Mouse (Mus musculus) hindbrain, embryonic 14.5 days (tissue): ENCODE measurements around the gene Tmem169. TPM values are rescaled to one million over a fixed set of nuclear protein-coding genes. Genes with fewer than 3 reads are reported as not detected.
"Not testable (repeated sequence)": the region's sequence is repeated elsewhere in the genome, so short reads cannot be mapped to it uniquely, and the experiment has no call there.

ENCODE experiments used
- ATAC-seq: fragments of 200-750 bp; cut with Nextera tagmentation; 2 replicates; pipeline ENCODE4 v1.8.0; 2017; ENCODE audit warnings: moderate number of reproducible peaks, mild to moderate bottlenecking, moderate TSS enrichment, moderate library complexity; ENCODE audit not compliant: low FRiP score
- DNase-seq: peaks from one replicate; pipeline ENCODE4 v3.0.0-alpha.2; 2015; ENCODE audit warnings: low spot score
- H3K27ac ChIP-seq: fragments of 300-500 bp; sonication (generic); 2 replicates; pipeline ENCODE4 v1.5.1; 2014; ENCODE audit warnings: mild to moderate bottlenecking, moderate library complexity
- H3K27me3 ChIP-seq: fragments of 300-500 bp; sonication (generic); 2 replicates; pipeline ENCODE4 v1.6.1; 2014; ENCODE audit warnings: mild to moderate bottlenecking, low read length, mixed read lengths; ENCODE audit not compliant: control insufficient read depth, insufficient read depth
- H3K36me3 ChIP-seq: fragments of 300-500 bp; sonication (generic); replicated peaks from 2 replicates; pipeline ENCODE4 v1.6.1; 2014; ENCODE audit not compliant: control insufficient read depth, insufficient read depth
- H3K4me1 ChIP-seq: fragments of 300-500 bp; sonication (generic); replicated peaks from 2 replicates; pipeline ENCODE4 v1.6.1; 2014; ENCODE audit warnings: antibody characterized with exemption, low read length, mixed read lengths; ENCODE audit not compliant: control insufficient read depth, insufficient read depth
- H3K4me2 ChIP-seq: fragments of 300-500 bp; sonication (generic); replicated peaks from 2 replicates; pipeline ENCODE4 v1.6.1; 2014; ENCODE audit warnings: mild to moderate bottlenecking, moderate library complexity
- H3K4me3 ChIP-seq: fragments of 300-500 bp; sonication (generic); replicated peaks from 2 replicates; pipeline ENCODE4 v1.5.1; 2014; ENCODE audit warnings: mild to moderate bottlenecking, low read length
- H3K9ac ChIP-seq: fragments of 300-500 bp; sonication (generic); 2 replicates; pipeline ENCODE4 v1.6.1; 2014
- H3K9me3 ChIP-seq: fragments of 300-500 bp; sonication (generic); 2 replicates; pipeline ENCODE4 v1.6.1; 2016; ENCODE audit warnings: low read length; ENCODE audit not compliant: control insufficient read depth
- WGBS: fragments of 180-500 bp; shearing (Covaris S2); extraction: QIAGEN DNeasy Blood & Tissue Kit; methylation state at CpG from one replicate; pipeline ENCODE4 v1.1.7; 2014; 5-methylcytosine and 5-hydroxymethylcytosine counted together
- polyA plus RNA-seq: library from polyadenylated mRNA; unstranded; fragments of >200 nt; fragmentation: Nextera tagmentation; extraction: Ambion mirVana; gene quantifications from 2 replicates; pipeline ENCODE4 v1.2.1, GENCODE M21; 2014

The Tmem169 gene
- polyA plus RNA-seq, 1 experiment from 2014 or later: 39.8 TPM

DNA sequence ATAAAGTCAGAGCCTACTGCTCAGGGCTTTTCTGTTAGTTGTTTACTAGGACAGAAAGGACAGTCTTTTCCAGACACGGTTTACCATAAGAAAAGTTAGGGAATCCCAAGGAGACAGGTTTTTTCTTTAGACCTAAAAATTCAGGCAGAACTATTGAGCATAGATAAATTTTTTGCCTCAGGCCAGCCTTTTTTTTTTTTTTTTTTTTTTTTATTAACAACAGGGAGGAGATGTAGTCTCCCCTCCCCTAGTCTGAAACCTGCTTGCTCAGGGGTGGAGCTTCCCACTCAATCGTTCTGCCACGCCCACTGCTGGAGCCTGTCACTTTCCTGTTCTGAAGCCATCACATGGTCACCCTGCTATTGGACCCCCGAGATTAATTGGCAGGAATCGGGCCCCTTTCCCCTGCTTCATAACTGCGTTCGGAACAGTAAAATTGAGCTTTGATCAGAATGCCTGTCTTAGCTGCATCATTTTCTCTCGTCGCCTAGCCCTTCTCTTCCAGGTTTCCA, 35.9 kb upstream of the Tmem169 start:
- not testable (repeated sequence) for H3K9me3 ChIP-seq, ATAC-seq, H3K27me3 ChIP-seq, H3K27ac ChIP-seq, H3K4me1 ChIP-seq, H3K4me3 ChIP-seq, H3K4me2 ChIP-seq, H3K9ac ChIP-seq, DNase-seq, H3K36me3 ChIP-seq
- WGBS: 48% methylated on average over 9 of the region's 9 CpGs

DNA sequence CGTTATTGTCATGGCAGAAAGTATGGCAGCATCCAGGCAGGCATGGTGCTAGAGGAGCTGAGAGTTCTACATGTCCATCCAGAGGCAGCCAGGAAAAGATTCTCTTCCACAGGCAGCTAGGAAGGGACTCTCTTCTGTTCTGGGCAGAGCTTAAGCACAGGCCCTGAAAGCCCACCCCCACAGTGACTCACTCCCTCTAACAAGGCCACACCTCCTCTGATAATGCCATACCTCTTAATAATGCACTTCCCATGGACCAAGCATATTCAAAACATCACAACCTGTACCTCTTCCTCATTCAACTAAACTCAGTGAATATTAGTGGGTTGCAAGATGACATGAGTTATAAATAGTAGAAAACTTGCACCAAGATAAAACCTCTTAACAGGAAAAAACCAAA, 32.4 kb upstream of the Tmem169 start:
- Histone ChIP-seq H3K9me3 (no peaks in the 10 kb centered on the region), H3K4me2 (no peak overlapping the region), H3K9ac (no peak overlapping the region), H3K4me3 (no peak overlapping the region), H3K27me3 (no peaks in the 10 kb centered on the region), H3K36me3 (no peaks in the 10 kb centered on the region), H3K4me1 (peaks cover 18% of the 10 kb centered on the region), H3K27ac (no peak overlapping the region)
- no peak for DNase-seq
- ATAC-seq: no peak
- 77% methylated on average over 1 of the region's 1 CpGs for WGBS

DNA sequence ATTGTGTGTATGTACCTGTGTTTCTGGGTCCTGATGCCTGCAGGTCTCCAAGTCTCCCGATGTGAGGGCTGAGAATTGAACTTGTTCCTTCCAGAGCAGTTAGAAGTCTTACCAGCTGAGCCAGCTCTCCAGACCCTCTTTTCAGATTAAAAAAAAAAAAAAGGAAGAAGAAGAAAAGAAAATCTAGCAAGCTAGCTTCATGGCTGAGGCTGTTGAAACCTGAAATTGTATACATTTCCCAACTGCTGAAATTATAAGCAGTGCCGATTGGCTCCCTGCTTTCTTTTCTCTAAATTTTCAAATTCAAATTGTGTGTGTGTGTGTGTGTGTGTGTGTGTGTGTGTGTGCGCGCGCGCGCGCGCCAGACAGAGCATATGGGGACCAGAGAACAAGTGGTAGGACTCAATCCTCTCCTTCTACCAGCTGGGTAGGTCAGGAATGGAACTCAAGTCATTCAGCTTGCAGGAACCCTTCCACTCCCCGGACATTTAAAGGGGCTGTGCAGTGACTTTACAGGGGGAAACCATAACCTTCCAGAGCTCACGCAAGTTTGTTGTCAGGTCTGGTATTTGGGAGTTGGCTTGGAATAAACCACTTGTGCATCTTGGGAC, 30.2 kb upstream of the Tmem169 start:
- Histone ChIP-seq H3K4me3 (peak overlapping the region; percentile 39), H3K9me3 (no peaks in the 10 kb centered on the region), H3K4me2 (peak overlapping the region; percentile 64), H3K27ac (peak overlapping the region; percentile 92; the same call in 1 of the 2 replicates), H3K9ac (peak overlapping the region; percentile 67; the same call in 1 of the 2 replicates), H3K27me3 (no peaks in the 10 kb centered on the region), H3K4me1 (peaks cover 21% of the 10 kb centered on the region), H3K36me3 (no peaks in the 10 kb centered on the region)
- ATAC-seq: 0 out of 2 replicates have a peak, but pooled peaks have one; percentile 18
- DNase-seq: no peak
- 42% methylated on average over 11 of the region's 11 CpGs for WGBS

DNA sequence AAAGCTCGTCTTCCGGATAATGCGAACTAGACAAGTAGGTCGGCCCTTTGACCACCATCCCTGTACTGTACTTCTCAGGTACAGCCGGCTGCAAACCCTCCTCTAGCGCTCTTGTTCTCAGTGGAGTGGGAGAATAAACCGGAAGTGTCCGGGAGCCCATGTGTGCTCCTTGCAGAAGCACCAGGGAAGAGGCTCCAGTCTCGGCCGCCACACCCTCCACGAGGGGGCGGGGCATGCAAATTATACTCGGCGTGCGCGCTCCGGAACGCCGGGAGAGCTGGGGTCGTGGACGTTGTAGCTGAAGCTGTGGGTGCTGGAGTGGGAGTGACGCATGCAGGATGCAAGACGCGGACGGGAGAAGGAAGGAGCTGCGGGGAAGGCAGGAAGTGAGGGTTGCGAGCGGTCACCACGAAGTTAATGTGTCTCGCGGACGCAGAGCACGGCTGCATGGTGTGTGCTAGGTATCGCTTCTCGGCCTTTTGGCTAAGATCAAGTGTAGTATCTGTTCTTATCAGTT, 29.6 kb upstream of the Tmem169 start:
- peak overlapping the region; percentile 64 for H3K4me2 ChIP-seq
- WGBS: 1% methylated on average over 35 of the region's 35 CpGs
- no peaks in the 10 kb centered on the region for H3K27me3 ChIP-seq
- ATAC-seq (peak; percentile 93), DNase-seq (peak; percentile 91)
- H3K9me3 ChIP-seq: no peaks in the 10 kb centered on the region
- no peaks in the 10 kb centered on the region for H3K36me3 ChIP-seq
- H3K4me3 ChIP-seq: peak overlapping the region; percentile 39
- peak overlapping the region; percentile 92 for H3K27ac ChIP-seq
- H3K9ac ChIP-seq: peak overlapping the region; percentile 67
- peaks cover 21% of the 10 kb centered on the region for H3K4me1 ChIP-seq

DNA sequence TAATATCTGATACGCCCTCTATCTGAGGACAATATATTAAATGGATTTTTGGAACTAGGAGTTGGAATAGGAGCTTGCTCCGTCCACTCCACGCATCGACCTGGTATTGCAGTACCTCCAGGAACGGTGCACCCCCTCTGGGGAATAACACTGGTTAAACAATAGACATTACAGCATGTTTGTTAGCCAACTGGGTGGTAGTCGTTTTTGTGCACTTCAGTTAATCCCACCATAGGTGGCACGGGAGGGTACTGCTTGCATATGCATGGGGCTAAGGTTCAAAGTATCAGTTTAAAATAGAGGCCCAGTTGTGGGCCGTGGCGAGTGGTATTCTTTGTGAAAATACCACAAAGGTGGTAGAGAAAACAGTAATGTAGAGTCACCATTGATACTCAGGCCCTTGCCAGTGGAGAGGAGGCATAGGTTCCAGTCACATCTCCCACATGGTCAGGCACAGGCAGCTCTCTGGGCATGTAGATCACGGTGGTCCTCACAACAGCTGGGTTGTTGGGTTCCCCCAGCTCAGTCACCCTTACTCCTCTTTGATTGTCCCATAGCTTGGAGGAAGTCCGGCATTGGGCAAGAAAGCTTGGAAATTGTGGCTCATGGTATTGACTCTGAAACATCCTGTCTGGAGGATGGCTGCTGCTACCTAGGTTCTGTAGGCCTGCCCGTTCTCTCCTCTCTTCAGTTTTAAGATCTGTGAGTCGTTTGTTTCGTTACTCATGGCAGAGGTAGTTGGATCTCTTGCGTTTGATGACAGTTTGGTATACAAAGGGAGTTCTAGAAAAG, 28.9 kb upstream of the Tmem169 start:
- H3K4me3 ChIP-seq: peak overlapping the region; percentile 39
- ATAC-seq (peak; percentile 76), DNase-seq (peak; percentile 73)
- 5% methylated on average over 15 of the region's 15 CpGs for WGBS
- peak overlapping the region; percentile 92 for H3K27ac ChIP-seq
- peak overlapping the region; percentile 67 for H3K9ac ChIP-seq
- H3K4me2 ChIP-seq: peak overlapping the region; percentile 64
- H3K36me3 ChIP-seq: no peaks in the 10 kb centered on the region
- H3K27me3 ChIP-seq: no peaks in the 10 kb centered on the region
- peaks cover 21% of the 10 kb centered on the region for H3K4me1 ChIP-seq
- H3K9me3 ChIP-seq: no peaks in the 10 kb centered on the region

DNA sequence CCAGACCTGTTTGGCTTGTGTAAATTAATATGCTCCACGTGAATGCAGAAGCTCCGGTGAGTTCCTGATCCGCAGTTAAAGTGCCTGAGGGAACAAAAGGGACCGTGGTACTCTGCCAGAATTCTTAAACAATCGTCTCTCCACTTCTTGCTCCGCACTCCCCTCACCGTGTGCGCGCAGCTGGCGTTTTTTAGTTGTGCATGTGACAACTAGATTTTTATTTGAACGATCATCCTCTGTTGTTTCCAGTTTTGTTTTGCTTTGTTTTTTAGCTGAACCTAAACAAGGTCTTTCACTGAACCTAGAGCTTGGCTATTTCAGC, 28.4 kb upstream of the Tmem169 start:
- Histone ChIP-seq H3K27ac (peak overlapping the region; percentile 92), H3K4me2 (peak overlapping the region; percentile 64), H3K36me3 (no peaks in the 10 kb centered on the region), H3K9ac (peak overlapping the region; percentile 67), H3K4me3 (peak overlapping the region; percentile 39), H3K9me3 (no peaks in the 10 kb centered on the region), H3K27me3 (no peaks in the 10 kb centered on the region), H3K4me1 (peaks cover 21% of the 10 kb centered on the region)
- no peak for DNase-seq
- WGBS: 21% methylated on average over 11 of the region's 11 CpGs
- no peak for ATAC-seq

DNA sequence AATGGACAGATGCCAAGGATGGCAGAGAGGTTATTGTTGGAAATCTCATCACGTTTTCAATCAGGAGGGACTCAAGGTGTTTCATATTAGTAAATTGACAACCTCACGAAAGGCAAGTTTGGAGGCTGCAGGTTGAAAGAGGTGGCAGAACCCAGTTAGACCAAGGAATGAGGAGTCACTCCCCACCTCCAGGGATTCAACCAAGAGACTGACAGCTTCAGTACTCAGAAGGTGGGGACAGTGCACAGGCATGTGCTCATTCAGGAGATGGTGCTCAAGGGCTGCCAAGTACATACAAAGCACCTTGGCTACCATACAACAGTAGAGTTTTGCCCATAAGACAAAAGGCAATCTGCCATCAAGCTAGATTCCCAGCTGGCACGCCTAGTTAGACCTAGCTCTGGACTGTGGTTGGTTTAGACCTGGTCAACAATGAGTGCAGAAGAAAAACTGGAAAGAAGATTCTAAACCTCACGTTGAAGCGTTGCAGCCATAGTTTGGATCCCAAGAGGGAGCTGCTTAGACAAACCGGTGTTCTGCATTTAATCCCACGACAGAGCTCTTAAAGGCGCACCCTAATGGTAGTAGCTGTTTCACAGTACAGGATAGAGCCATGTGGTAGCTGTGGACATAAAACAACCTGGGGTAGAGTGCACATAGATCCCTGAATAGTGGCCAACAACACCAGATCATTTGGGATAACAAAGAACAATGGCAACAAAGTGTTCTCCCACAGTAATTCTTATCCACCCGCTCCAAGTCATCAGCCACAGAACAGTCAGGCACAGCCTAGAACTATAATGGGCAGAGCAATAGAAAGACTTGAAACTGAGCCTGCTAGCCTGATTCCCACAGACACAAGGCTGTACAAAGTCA, 27.6 kb upstream of the Tmem169 start:
- Histone ChIP-seq H3K36me3 (no peaks in the 10 kb centered on the region), H3K27me3 (no peaks in the 10 kb centered on the region), H3K27ac (peak overlapping the region; percentile 92), H3K4me1 (peaks cover 21% of the 10 kb centered on the region), H3K9me3 (no peaks in the 10 kb centered on the region), H3K4me3 (peak overlapping the region; percentile 39), H3K4me2 (peak overlapping the region; percentile 64), H3K9ac (peak overlapping the region; percentile 67; the same call in 1 of the 2 replicates)
- ATAC-seq (no peak), DNase-seq (no peak)
- 80% methylated on average over 9 of the region's 9 CpGs for WGBS

DNA sequence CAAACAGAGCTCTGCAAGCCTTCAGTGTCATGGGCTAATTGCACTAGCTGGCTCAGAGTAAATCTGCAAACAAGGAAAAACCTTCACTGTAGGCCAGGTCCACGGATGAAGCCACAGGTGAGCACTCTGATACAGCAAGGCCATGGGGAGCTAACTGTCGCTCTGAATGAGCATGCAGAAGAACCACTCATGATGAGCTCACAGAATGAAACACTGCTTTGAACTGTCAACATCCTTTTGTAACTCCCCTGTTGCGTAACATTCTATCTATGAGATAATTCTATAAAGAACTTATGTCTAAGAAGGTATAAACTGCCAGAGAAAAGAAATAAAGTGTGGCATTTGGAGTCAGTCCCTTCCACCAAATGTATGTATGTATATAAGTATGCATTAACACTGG, 21.1 kb upstream of the Tmem169 start:
- Histone ChIP-seq H3K27me3 (no peaks in the 10 kb centered on the region), H3K36me3 (peaks cover 14% of the 10 kb centered on the region; the same call in 1 of the 2 replicates), H3K4me3 (no peak overlapping the region), H3K4me1 (no peaks in the 10 kb centered on the region), H3K27ac (no peak overlapping the region), H3K9me3 (no peaks in the 10 kb centered on the region), H3K9ac (no peak overlapping the region), H3K4me2 (no peak overlapping the region)
- ATAC-seq (no peak), DNase-seq (no peak)
- WGBS: 95% methylated on average over 3 of the region's 3 CpGs
